Mouse (Mus musculus) neural tube, embryonic 14.5 days (tissue): ENCODE measurements around the gene Creg2. TPM values are rescaled to one million over a fixed set of nuclear protein-coding genes. Genes with fewer than 3 reads are reported as not detected.

Experiments
- ATAC-seq: fragments of 200-750 bp; cut with Nextera tagmentation; 2 replicates; pipeline ENCODE4 v1.8.0; 2017; ENCODE audit warnings: low read depth, mild to moderate bottlenecking, moderate TSS enrichment, moderate library complexity
- H3K27ac ChIP-seq: fragments of 300-500 bp; sonication (generic); 2 replicates; pipeline ENCODE4 v1.5.1; 2014; ENCODE audit warnings: low read depth, mild to moderate bottlenecking, control low read depth, low read length, moderate library complexity, mixed read lengths
- H3K27me3 ChIP-seq: fragments of 300-500 bp; sonication (generic); 2 replicates; pipeline ENCODE4 v1.6.1; 2014; ENCODE audit warnings: low read length; ENCODE audit not compliant: control insufficient read depth, insufficient read depth
- H3K36me3 ChIP-seq: fragments of 300-500 bp; sonication (generic); 2 replicates; pipeline ENCODE4 v1.6.1; 2014; ENCODE audit warnings: low read length, mixed read lengths; ENCODE audit not compliant: control insufficient read depth, insufficient read depth
- H3K4me1 ChIP-seq: fragments of 300-500 bp; sonication (generic); 2 replicates; pipeline ENCODE4 v1.6.1; 2014; ENCODE audit warnings: low read length; ENCODE audit not compliant: control insufficient read depth, insufficient read depth
- H3K4me2 ChIP-seq: fragments of 300-500 bp; sonication (generic); 2 replicates; pipeline ENCODE4 v1.6.1; 2014; ENCODE audit warnings: mild to moderate bottlenecking, low read depth, low read length, control low read depth
- H3K4me3 ChIP-seq: fragments of 300-500 bp; sonication (generic); 2 replicates; pipeline ENCODE4 v1.5.1; 2014; ENCODE audit warnings: low read depth, low read length, control low read depth, mixed read lengths
- H3K9ac ChIP-seq: fragments of 300-500 bp; sonication (generic); replicated peaks from 2 replicates; pipeline ENCODE4 v1.6.1; 2014; ENCODE audit warnings: low read depth, mild to moderate bottlenecking, control low read depth, low read length, mixed read lengths
- H3K9me3 ChIP-seq: fragments of 300-500 bp; sonication (generic); 2 replicates; pipeline ENCODE4 v1.6.1; 2016; ENCODE audit warnings: low read length; ENCODE audit not compliant: control insufficient read depth
- WGBS: fragments of 180-500 bp; shearing (Covaris S2); extraction: QIAGEN DNeasy Blood & Tissue Kit; methylation state at CpG from one replicate; pipeline ENCODE4 v1.1.7; 2014; 5-methylcytosine and 5-hydroxymethylcytosine counted together
- polyA plus RNA-seq: library from polyadenylated mRNA; unstranded; fragments of >200 nt; fragmentation: Nextera tagmentation; extraction: Ambion mirVana; gene quantifications from 2 replicates; pipeline ENCODE4 v1.2.1, GENCODE M21; 2014

Creg2 gene
- polyA plus RNA-seq, 1 experiment from 2014 or later: 10.6 TPM

DNA sequence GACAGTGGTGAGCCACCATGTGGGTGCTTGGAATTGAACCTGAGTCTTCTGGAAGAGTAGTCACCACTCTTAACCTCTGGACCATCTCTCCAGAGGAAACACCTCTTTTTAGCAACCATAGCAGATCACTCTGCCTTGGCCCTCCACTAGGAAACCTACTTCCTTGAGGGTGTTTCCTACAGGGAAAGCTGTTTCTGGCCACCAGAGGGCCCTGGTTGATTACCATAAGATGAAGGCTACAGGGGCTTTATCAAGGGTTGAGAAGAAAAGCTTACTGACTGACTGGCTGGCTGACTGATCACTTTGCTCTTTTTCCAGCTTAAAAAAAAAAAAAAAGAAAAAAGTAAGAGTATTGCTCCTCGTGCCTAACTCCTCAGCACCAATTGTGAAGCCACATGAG is 34.6 kb upstream of the Creg2 start:
- no peaks in the 10 kb centered on the region for H3K27me3 ChIP-seq
- H3K9me3 ChIP-seq: no peaks in the 10 kb centered on the region
- no peak overlapping the region for H3K27ac ChIP-seq
- no peaks in the 10 kb centered on the region for H3K36me3 ChIP-seq
- no peaks in the 10 kb centered on the region for H3K4me1 ChIP-seq
- H3K9ac ChIP-seq: no peak overlapping the region
- peak; percentile 52; the same call in 1 of the 2 replicates for ATAC-seq
- H3K4me2 ChIP-seq: no peak overlapping the region
- no peak overlapping the region for H3K4me3 ChIP-seq
- 3% methylated on average over 1 of the region's 1 CpGs for WGBS

DNA sequence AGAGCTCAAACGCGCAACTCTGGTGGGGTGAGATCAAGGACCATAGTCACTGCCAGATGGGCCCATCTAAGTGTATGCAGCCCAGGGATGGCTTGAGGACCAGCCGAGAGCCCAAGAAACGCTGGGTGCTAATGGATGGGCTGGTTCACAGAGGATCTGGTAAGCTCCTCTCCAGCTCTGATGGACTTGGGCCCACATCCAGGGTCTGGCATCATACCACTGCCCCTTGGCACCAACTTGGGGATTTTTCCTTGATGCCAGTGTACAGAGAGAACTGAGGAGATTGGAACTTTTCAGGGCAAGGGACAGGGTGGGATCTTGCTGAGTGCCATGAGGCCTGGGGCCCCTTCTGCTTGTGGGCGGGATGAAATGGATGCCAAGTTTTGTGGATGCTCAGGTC is 30.4 kb upstream of the Creg2 start:
- no peak overlapping the region for H3K4me3 ChIP-seq
- H3K9me3 ChIP-seq: no peaks in the 10 kb centered on the region
- ATAC-seq: no peak
- H3K9ac ChIP-seq: no peak overlapping the region
- 94% methylated on average over 5 of the region's 5 CpGs for WGBS
- H3K4me2 ChIP-seq: no peak overlapping the region
- H3K27me3 ChIP-seq: no peaks in the 10 kb centered on the region
- H3K4me1 ChIP-seq: no peaks in the 10 kb centered on the region
- H3K27ac ChIP-seq: no peak overlapping the region
- H3K36me3 ChIP-seq: no peaks in the 10 kb centered on the region

- Histone ChIP-seq H3K9ac (no peak overlapping the region), H3K4me1 (no peaks in the 10 kb centered on the region), H3K9me3 (no peaks in the 10 kb centered on the region), H3K4me2 (no peak overlapping the region), H3K36me3 (no peaks in the 10 kb centered on the region), H3K4me3 (no peak overlapping the region), H3K27me3 (no peaks in the 10 kb centered on the region), H3K27ac (no peak overlapping the region)
- ATAC-seq: no peak
- WGBS: 68% methylated on average over 6 of the region's 6 CpGs
These were observed 29.3 kb upstream of the Creg2 start for GRCm38 (mm10) chr1:39680546-39680945.

- Histone ChIP-seq H3K4me1 (no peaks in the 10 kb centered on the region), H3K4me3 (no peak overlapping the region), H3K9ac (no peak overlapping the region), H3K27ac (no peak overlapping the region), H3K36me3 (no peaks in the 10 kb centered on the region), H3K27me3 (no peaks in the 10 kb centered on the region), H3K4me2 (no peak overlapping the region), H3K9me3 (no peaks in the 10 kb centered on the region)
- WGBS: 81% methylated on average over 8 of the region's 8 CpGs
- ATAC-seq: no peak
These were observed 27.6 kb upstream of the Creg2 start for GRCm38 (mm10) chr1:39678883-39679282.

GRCm38 (mm10) chr1:39676221-39676876 is 25.1 kb upstream of the Creg2 start:
- no peaks in the 10 kb centered on the region for H3K27me3 ChIP-seq
- no peak overlapping the region for H3K27ac ChIP-seq
- no peak for ATAC-seq
- H3K4me1 ChIP-seq: no peaks in the 10 kb centered on the region
- no peak overlapping the region for H3K4me3 ChIP-seq
- no peak overlapping the region for H3K9ac ChIP-seq
- no peaks in the 10 kb centered on the region for H3K9me3 ChIP-seq
- H3K36me3 ChIP-seq: no peaks in the 10 kb centered on the region
- WGBS: 94% methylated on average over 5 of the region's 5 CpGs
- H3K4me2 ChIP-seq: no peak overlapping the region

DNA sequence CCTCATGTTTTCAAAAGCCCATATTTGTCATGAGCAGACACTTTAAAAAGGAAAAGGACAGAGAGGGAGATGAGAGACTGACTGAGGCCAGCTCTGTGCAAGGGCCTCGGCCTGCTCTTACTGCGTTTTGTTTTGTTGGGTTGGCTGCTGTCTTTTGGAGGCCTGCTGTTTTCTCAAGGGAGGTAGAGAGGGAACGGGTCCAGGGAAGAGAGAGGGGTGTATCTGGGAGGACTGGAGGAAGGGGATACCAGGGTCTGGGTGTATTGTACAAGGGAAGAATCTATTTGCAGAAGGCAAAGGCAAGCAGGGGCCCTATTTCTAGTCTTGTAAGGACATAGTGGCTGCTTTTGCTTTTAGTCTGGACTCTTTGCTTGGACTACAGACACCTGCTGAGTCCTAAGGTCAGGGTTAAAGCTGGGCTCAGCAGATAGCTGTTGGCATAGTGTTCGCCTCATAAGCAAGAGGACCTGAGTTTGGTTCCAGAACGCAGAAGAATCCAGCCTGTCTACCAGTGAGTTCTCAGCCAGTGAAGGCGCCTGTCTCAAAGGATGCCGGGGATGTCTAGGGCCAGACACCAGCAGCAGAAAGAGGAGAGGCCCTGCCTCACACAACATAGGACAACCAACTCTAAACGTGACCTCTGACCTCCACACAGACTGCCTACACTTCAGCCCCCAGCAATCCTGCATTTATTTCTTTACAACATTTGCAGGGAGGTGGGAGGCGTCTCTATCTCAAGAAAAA is 21.3 kb upstream of the Creg2 start:
- no peaks in the 10 kb centered on the region for H3K36me3 ChIP-seq
- H3K9me3 ChIP-seq: no peaks in the 10 kb centered on the region
- H3K4me3 ChIP-seq: no peak overlapping the region
- no peaks in the 10 kb centered on the region for H3K27me3 ChIP-seq
- no peak overlapping the region for H3K9ac ChIP-seq
- 80% methylated on average over 9 of the region's 9 CpGs for WGBS
- no peaks in the 10 kb centered on the region for H3K4me1 ChIP-seq
- no peak overlapping the region for H3K4me2 ChIP-seq
- H3K27ac ChIP-seq: no peak overlapping the region
- no peak for ATAC-seq

- no peak overlapping the region for H3K27ac ChIP-seq
- no peak overlapping the region for H3K4me3 ChIP-seq
- no peak for ATAC-seq
- no peaks in the 10 kb centered on the region for H3K36me3 ChIP-seq
- no peaks in the 10 kb centered on the region for H3K27me3 ChIP-seq
- H3K9me3 ChIP-seq: no peaks in the 10 kb centered on the region
- H3K4me1 ChIP-seq: no peaks in the 10 kb centered on the region
- no peak overlapping the region for H3K4me2 ChIP-seq
- H3K9ac ChIP-seq: no peak overlapping the region
- WGBS: 89% methylated on average over 17 of the region's 17 CpGs
These were observed 19.1 kb upstream of the Creg2 start for GRCm38 (mm10) chr1:39670211-39670935.

DNA sequence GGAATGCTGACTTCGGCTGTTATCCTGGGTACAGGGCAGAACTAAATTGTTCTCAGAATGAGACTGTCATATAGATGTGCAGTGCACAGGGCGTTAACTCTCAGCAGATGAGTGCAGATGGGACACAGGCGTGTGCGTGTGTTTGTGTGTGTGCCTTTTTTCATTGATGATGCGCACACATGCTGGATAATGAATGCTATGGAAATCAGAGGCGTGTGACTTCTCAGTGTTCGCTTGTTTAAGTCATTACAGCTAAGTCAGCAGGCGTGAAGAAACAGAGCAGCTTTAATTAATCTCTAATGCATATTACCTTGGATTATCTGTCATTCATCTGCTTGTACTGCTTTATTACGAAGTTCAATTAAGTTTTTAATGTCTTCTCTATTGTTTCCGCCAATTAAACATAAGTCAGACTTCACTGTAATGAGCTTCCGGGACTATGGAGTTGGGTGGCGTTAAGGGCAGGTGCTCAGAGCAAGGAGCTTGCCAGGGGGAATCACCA is 15.5 kb upstream of the Creg2 start:
- no peak overlapping the region for H3K4me2 ChIP-seq
- H3K4me1 ChIP-seq: no peaks in the 10 kb centered on the region
- 53% methylated on average over 12 of the region's 12 CpGs for WGBS
- ATAC-seq: peak; percentile 81; the same call in 1 of the 2 replicates
- no peaks in the 10 kb centered on the region for H3K36me3 ChIP-seq
- H3K9me3 ChIP-seq: no peaks in the 10 kb centered on the region
- H3K9ac ChIP-seq: no peak overlapping the region
- no peak overlapping the region for H3K4me3 ChIP-seq
- H3K27me3 ChIP-seq: no peaks in the 10 kb centered on the region
- no peak overlapping the region for H3K27ac ChIP-seq
